Mouse (Mus musculus) thymus, adult 2 months (tissue): ENCODE measurements around the gene Gng10.

Source experiments
- CTCF ChIP-seq: fragments of 200-500 bp; IDR thresholded peaks from 2 replicates; pipeline ENCODE4 v1.5.1; 2012; ENCODE audit warnings: mild to moderate bottlenecking, control low read depth, low read length, moderate library complexity, borderline replicate concordance; ENCODE audit not compliant: control insufficient read depth, poor library complexity, insufficient read depth; ENCODE audit errors: extremely low read depth
- POLR2A ChIP-seq: fragments of 200-500 bp; IDR thresholded peaks from 2 replicates; pipeline ENCODE4 v1.6.1; 2012; ENCODE audit warnings: mild to moderate bottlenecking, low read length, control low read depth, moderate library complexity; ENCODE audit not compliant: control insufficient read depth, poor library complexity, insufficient read depth; ENCODE audit errors: extremely low read depth

- TF ChIP-seq POLR2A (no peak), CTCF (no peak)
Observed at GRCm38 (mm10) chr4:59011446-59011845, 23.4 kb upstream of the Gng10 start.
